Mouse (Mus musculus): ENCODE measurements around the gene Ifrd1.

DNA sequence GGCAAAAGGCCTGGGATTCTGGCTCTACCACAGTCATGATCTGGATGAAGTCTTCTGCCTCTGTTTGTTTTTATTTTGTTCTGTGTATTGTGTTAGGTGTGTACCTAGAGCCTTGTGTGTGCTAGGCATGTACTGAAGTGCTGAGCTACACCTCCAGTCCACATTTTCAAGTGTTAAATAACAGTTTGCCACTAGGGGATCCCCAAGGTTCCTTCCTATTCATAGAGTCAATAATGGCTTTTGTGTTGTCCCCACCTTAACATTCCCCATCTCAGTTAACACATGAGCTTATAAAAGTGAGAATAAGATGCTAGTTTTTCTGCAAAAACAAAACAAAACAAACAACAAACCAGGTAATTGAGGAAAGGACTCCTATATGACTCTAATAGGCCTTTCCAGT lies 7.7 kb upstream of the Ifrd1 start:
- TF ChIP-seq CTCF (IDR thresholded peaks at IDR 0.05; ENCODE audit: borderline replicate concordance, extremely low read depth, insufficient read depth, insufficient read length) (no peak), POLR2A (IDR thresholded peaks at IDR 0.05; ENCODE audit: borderline replicate concordance, extremely low read depth, insufficient read depth, insufficient read length, poor library complexity, severe bottlenecking) (no peak)

Data from brain, embryonic 14.5 days (tissue).